Mouse (Mus musculus): ENCODE data around the gene Gm8068. TPM values are rescaled to one million over a fixed set of nuclear protein-coding genes. Genes with fewer than 3 reads are reported as not detected.

Gm8068 gene
- not detected for polyA plus RNA-seq (2017; shearing (Covaris generic))

DNA sequence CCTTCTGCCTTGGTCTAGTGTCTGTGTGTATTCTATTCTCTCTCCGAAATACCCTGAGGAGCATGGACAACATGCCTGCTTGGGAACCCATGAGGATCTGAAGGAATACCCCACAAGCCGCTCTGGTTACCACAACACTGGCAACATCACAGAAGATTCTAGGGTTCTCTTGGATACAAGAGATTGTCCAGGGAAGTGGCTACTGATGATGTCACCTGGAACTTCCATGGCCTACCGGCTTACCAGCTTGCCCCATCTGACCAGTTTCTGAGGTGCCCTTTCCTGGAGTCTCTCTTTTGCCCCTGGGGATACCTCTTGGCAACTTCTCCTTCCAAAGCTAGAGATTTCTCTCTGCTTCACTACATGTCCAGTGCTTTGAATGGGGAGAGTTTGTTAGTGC, at the start of gene Gm8068:
Gm8068 (minus strand) TSS at position 101 of the 400 bp plus-strand sequence.

DNA sequence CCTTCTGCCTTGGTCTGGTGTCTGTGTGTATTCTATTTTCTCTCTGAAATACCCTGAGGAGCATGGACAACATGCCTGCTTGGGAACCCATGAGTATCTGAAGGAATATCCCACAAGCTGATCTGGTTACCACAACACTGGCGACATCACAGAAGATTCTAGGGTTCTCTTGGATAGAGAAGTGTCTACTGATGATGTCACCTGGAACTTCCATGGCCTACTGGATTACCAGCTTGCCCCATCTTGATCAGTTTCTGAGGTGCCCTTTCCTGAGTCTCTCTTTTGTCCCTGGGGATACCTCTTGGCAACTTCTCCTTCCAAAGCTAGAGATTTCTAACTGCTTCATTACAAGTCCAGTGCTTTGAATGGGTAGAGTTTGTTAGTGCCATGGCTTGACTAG, 48.8 kb upstream of the Gm8068 start, which contains the start of gene Gm7929:
Gm7929 (minus strand) TSS at position 101 of the 400 bp plus-strand sequence.

Other genes with a start within 250 kb of the Gm8068 start
- gene Gm7954, start 248.4 kb downstream of the Gm8068 start, polyA plus RNA-seq (2017; shearing (Covaris generic)) = not detected
- not detected for gene Gm3486, start 212.4 kb downstream of the Gm8068 start, polyA plus RNA-seq (2017; shearing (Covaris generic))
- not detected for gene Gm7970, start 146.3 kb downstream of the Gm8068 start, polyA plus RNA-seq (2017; shearing (Covaris generic))
- not detected for gene 1700049E17Rik2, start 128.7 kb downstream of the Gm8068 start, polyA plus RNA-seq (2017; shearing (Covaris generic))
- gene Gm3072, start 77.3 kb downstream of the Gm8068 start, polyA plus RNA-seq (2017; shearing (Covaris generic)) = not detected
- not detected for gene Gm3676, start 55.4 kb downstream of the Gm8068 start, polyA plus RNA-seq (2017; shearing (Covaris generic))
- gene Gm7929, start 48.7 kb upstream of the Gm8068 start, polyA plus RNA-seq (2017; shearing (Covaris generic)) = not detected
- not detected for gene Gm47189, start 70.6 kb upstream of the Gm8068 start, polyA plus RNA-seq (2017; shearing (Covaris generic))
- not detected for gene Gm7980, start 205.4 kb upstream of the Gm8068 start, polyA plus RNA-seq (2017; shearing (Covaris generic))
- gene 1700049E17Rik1, start 223.1 kb upstream of the Gm8068 start, polyA plus RNA-seq (2017; shearing (Covaris generic)) = not detected
- not detected for gene 1700024B05Rik, start 242.1 kb upstream of the Gm8068 start, polyA plus RNA-seq (2017; shearing (Covaris generic))